Mouse (Mus musculus) brain, embryonic 14.5 days (tissue): ENCODE data around the gene Yipf1.

Experiments
- CTCF ChIP-seq: fragments of 200-500 bp; IDR thresholded peaks from 2 replicates; pipeline ENCODE4 v1.5.1; 2012; ENCODE audit warnings: inconsistent platforms, mild to moderate bottlenecking, moderate library complexity, borderline replicate concordance; ENCODE audit not compliant: insufficient read depth, insufficient read length; ENCODE audit errors: extremely low read depth
- POLR2A ChIP-seq: fragments of 200-500 bp; IDR thresholded peaks from 2 replicates; pipeline ENCODE4 v1.6.1; 2012; ENCODE audit warnings: mild to moderate bottlenecking, inconsistent platforms, borderline replicate concordance; ENCODE audit not compliant: poor library complexity, insufficient read depth, insufficient read length, severe bottlenecking; ENCODE audit errors: extremely low read depth

GRCm38 (mm10) chr4:107393771-107394170, 79.6 kb downstream of the Yipf1 start:
- no peak for TF ChIP-seq POLR2A
- no peak for TF ChIP-seq CTCF
